Mouse (Mus musculus) embryonic facial prominence, embryonic 14.5 days (tissue): Measurements from ENCODE around the gene Cyp17a1. TPM values are rescaled to one million over a fixed set of nuclear protein-coding genes. Genes with fewer than 3 reads are reported as not detected.

Source experiments
- ATAC-seq: fragments of 200-750 bp; cut with Nextera tagmentation; 2 replicates; pipeline ENCODE4 v1.8.0; 2017; ENCODE audit warnings: low read depth, moderate number of reproducible peaks, moderate TSS enrichment
- DNase-seq: peaks from one replicate; pipeline ENCODE4 v3.0.0-alpha.2; 2015; ENCODE audit warnings: low spot score
- H3K27ac ChIP-seq: fragments of 300-500 bp; sonication (generic); replicated peaks from 2 replicates; pipeline ENCODE4 v1.5.1; 2014; ENCODE audit warnings: low read depth, mild to moderate bottlenecking, low read length, moderate library complexity
- H3K27me3 ChIP-seq: fragments of 300-500 bp; sonication (generic); replicated peaks from 2 replicates; pipeline ENCODE4 v1.6.1; 2014; ENCODE audit warnings: low read length; ENCODE audit not compliant: control insufficient read depth, insufficient read depth
- H3K36me3 ChIP-seq: fragments of 300-500 bp; sonication (generic); 2 replicates; pipeline ENCODE4 v1.6.1; 2014; ENCODE audit warnings: low read length, mixed read lengths; ENCODE audit not compliant: control insufficient read depth, insufficient read depth
- H3K4me1 ChIP-seq: fragments of 300-500 bp; sonication (generic); 2 replicates; pipeline ENCODE4 v1.6.1; 2014; ENCODE audit warnings: antibody characterized with exemption, low read length; ENCODE audit not compliant: control insufficient read depth, insufficient read depth
- H3K4me2 ChIP-seq: fragments of 300-500 bp; sonication (generic); 2 replicates; pipeline ENCODE4 v1.6.1; 2014; ENCODE audit warnings: low read depth, mild to moderate bottlenecking, low read length, moderate library complexity, mixed read lengths
- H3K4me3 ChIP-seq: fragments of 300-500 bp; sonication (generic); 2 replicates; pipeline ENCODE4 v1.5.1; 2014; ENCODE audit warnings: low read depth, mild to moderate bottlenecking, low read length
- H3K9ac ChIP-seq: fragments of 300-500 bp; sonication (generic); 2 replicates; pipeline ENCODE4 v1.6.1; 2014; ENCODE audit warnings: low read depth, mild to moderate bottlenecking, low read length, moderate library complexity, mixed read lengths
- H3K9me3 ChIP-seq: fragments of 300-500 bp; sonication (generic); 2 replicates; pipeline ENCODE4 v1.6.1; 2016; ENCODE audit warnings: low read length; ENCODE audit not compliant: control insufficient read depth
- WGBS: fragments of 180-500 bp; shearing (Covaris S2); extraction: QIAGEN DNeasy Blood & Tissue Kit; methylation state at CpG from one replicate; pipeline ENCODE4 v1.1.7; 2014; 5-methylcytosine and 5-hydroxymethylcytosine counted together
- polyA plus RNA-seq: library from polyadenylated mRNA; unstranded; fragments of >200 nt; fragmentation: Nextera tagmentation; extraction: Ambion mirVana; gene quantifications from 2 replicates; pipeline ENCODE4 v1.2.1, GENCODE M21; 2014

Gene Cyp17a1
- polyA plus RNA-seq, 1 experiment from 2014 or later, result 0.33 TPM

DNA sequence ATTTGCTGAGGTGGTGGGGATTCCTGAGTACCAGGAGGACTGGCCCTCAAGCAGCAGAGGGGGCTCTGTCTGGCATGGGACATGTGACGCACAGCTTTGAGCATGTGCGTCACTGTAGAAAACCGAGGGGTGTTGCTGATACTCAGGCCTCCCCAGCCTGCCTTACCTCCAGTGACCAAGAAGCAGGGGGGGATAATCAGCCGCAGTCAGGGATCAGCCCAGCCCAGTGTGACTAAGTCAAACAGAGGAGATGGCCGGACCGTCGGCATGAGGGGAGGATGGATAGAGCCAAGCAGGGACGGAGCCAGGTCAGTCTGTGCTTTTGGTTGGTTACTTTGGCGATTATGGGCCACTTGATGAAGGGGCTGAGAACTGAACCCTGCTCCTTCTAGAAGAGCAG is 41.3 kb downstream of the Cyp17a1 start:
- no peaks in the 10 kb centered on the region for H3K27me3 ChIP-seq
- H3K9ac ChIP-seq, result no peak overlapping the region
- no peaks in the 10 kb centered on the region for H3K9me3 ChIP-seq
- no peak for ATAC-seq
- no peak overlapping the region for H3K4me2 ChIP-seq
- H3K4me3 ChIP-seq, result no peak overlapping the region
- H3K27ac ChIP-seq, result no peak overlapping the region
- H3K36me3 ChIP-seq, result no peaks in the 10 kb centered on the region; the same call in 1 of the 2 replicates
- DNase-seq, result no peak
- 89% methylated on average over 9 of the region's 9 CpGs for WGBS
- H3K4me1 ChIP-seq, result peaks cover 7% of the 10 kb centered on the region; the same call in 1 of the 2 replicates

DNA sequence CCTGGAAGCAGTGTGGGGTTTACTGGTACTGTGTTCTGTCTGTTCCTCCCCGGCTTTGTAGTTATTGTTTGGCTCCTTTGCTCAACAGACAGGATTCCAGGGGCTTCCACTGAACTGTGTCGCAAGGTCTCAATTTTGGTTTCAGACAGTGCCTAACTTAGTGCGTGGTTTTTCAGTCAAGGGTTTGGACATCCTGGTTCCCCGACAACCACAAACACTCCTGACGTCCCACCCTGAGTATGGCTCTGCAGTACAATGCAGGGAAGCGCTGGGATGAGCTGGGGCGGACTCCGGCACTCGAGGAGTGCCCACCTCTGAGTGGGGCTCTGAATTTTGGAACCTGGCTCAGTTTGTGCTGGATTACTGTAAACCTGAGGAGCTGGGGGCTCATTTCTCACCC is 43.2 kb downstream of the Cyp17a1 start:
- ATAC-seq (0 out of 2 replicates have a peak, but pooled peaks have one; percentile 27), DNase-seq (no peak)
- Histone ChIP-seq H3K27me3 (no peaks in the 10 kb centered on the region), H3K4me2 (no peak overlapping the region), H3K9me3 (no peaks in the 10 kb centered on the region), H3K9ac (no peak overlapping the region), H3K4me1 (peaks cover 8% of the 10 kb centered on the region; the same call in 1 of the 2 replicates), H3K4me3 (no peak overlapping the region), H3K27ac (0 out of 2 replicates have a peak overlapping the region, but pooled peaks have one; percentile 2), H3K36me3 (peaks cover 7% of the 10 kb centered on the region)
- WGBS, result 69% methylated on average over 9 of the region's 9 CpGs

DNA sequence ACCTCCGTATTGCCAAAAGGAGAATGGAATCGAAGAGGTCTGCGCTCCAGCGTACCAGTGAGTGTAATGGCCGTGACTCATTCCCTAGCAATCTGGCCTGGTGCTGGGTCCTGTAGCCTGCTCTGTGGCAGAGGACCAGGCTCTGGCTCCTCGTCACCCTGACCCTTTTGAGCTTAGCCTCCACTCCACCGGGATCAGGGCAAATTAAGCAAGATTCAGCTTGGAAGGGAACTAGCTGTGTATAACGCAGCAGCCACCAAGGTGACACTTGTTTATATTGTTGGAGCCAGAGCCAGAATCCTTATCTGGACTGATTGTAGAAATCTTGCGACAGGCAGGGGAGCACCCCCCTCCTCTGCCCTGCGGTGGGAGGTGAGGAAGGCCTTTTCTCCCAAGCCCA is 44.6 kb downstream of the Cyp17a1 start:
- no peak for ATAC-seq
- 88% methylated on average over 10 of the region's 10 CpGs for WGBS
- Histone ChIP-seq H3K27ac (no peak overlapping the region), H3K9ac (no peak overlapping the region), H3K4me2 (no peak overlapping the region), H3K27me3 (no peaks in the 10 kb centered on the region), H3K4me3 (no peak overlapping the region), H3K4me1 (peaks cover 21% of the 10 kb centered on the region), H3K9me3 (no peaks in the 10 kb centered on the region), H3K36me3 (peaks cover 10% of the 10 kb centered on the region)
- DNase-seq, result no peak

DNA sequence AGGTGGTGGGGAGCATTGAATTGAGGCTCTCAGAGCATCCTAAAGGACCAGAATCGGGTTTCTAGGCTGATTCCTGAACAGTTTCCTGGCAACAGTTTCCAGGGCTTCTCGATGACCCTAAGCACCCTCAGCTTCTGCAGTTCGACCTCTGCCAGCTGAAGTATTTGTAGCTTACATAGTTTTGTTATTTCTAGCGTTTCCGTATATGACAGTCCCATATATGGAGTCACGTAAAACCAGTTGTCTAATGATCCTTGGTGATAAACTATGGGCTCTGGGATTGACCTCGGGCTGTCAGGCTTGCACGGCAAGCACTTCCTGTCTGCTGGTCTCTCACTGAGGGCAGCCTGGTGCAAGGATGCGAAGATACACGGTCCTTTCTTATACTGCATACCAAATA is 47.5 kb downstream of the Cyp17a1 start:
- H3K27me3 ChIP-seq, result no peaks in the 10 kb centered on the region
- 56% methylated on average over 10 of the region's 10 CpGs for whole genome bisulfite sequencing
- DNase-seq, result no peak

DNA sequence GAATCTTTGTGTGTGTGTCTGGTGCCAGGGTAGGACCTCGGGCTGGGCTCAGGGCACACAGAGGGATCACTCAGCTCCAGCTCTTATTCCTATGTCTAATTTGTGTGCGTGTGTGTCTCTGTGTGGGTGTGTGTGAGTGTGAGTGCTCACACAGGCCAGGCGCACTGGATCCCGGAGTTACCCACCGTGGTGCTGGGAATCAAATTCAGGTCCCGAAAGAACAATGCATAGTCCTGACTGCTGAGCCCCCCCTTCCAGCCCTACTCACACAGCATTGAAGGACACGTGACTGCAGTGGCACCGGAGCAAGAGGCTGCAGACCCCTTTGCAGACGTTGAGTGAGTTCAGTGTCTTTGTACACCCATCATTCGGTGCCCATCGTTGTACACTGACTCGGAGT is 48.0 kb downstream of the Cyp17a1 start:
- Histone ChIP-seq H3K27ac (no peak overlapping the region), H3K27me3 (no peaks in the 10 kb centered on the region), H3K9ac (no peak overlapping the region), H3K4me1 (peaks cover 55% of the 10 kb centered on the region), H3K36me3 (peaks cover 10% of the 10 kb centered on the region), H3K9me3 (no peaks in the 10 kb centered on the region), H3K4me3 (no peak overlapping the region), H3K4me2 (peak overlapping the region; percentile 58; the same call in 1 of the 2 replicates)
- DNase-seq, result no peak
- WGBS, result 94% methylated on average over 12 of the region's 12 CpGs
- ATAC-seq, result no peak

More for the DNA sequence above, 47.5 kb downstream of the Cyp17a1 start:
- Histone ChIP-seq H3K4me3 (no peak overlapping the region), H3K4me2 (no peak overlapping the region), H3K36me3 (peaks cover 10% of the 10 kb centered on the region), H3K9me3 (no peaks in the 10 kb centered on the region), H3K9ac (no peak overlapping the region), H3K27ac (no peak overlapping the region), H3K4me1 (peaks cover 50% of the 10 kb centered on the region)
- ATAC-seq, result no peak

DNA sequence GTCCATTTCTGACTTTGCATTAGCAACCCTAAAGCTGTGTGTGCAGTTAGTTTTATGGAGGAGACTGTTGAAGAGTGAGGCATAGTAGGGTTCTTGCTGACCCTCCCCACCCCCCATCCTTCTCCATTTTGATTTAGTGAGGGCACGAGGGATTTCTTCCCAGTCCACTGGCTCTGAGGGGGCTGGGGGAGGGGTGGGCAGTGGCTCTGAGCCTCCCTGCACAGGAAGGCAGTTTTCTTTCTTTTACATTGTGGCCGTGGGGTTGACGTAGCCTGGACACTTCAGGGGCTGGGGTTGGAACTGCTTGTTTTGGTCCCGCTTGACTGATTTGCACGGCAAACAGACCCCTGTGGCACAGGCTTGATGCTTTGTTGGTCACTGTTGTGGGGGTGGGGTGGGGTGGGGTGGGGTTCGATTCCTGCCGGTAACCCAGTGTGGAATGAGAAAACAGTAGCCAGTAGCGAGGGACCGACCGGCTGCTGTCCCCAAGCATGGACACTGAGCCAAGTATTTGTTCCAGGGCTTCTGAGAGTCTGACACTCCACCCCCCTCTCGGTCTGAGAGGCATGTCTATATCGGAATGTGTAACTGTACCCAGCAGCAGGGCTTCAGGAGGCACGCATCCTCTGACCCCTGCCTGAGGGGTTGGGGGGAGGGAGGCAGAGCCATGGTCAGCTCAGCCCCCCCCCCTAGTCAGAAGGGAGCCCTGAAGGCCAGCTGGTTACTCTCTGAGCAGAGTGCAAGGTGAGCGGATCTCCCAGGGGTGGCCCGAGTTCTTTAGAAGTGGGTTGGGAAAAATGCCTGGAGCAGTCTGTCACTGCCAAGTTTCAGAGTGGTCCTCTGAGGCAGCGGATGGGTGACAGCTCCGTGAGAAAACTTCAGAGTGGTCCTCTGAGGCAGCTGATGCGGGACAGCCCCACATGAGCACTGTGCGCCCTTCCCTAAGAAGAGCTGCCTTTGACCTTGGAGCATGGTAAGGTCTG is 48.9 kb downstream of the Cyp17a1 start:
- peak overlapping the region; percentile 32 for H3K4me3 ChIP-seq
- ATAC-seq (peak; percentile 45; the same call in 1 of the 2 replicates), DNase-seq (peak; percentile 76)
- H3K9ac ChIP-seq, result peak overlapping the region; percentile 47
- WGBS, result 22% methylated on average over 19 of the region's 19 CpGs
- peaks cover 64% of the 10 kb centered on the region for H3K4me1 ChIP-seq
- H3K27ac ChIP-seq, result peak overlapping the region; percentile 89
- H3K9me3 ChIP-seq, result no peaks in the 10 kb centered on the region
- H3K4me2 ChIP-seq, result peak overlapping the region; percentile 58
- H3K36me3 ChIP-seq, result peaks cover 10% of the 10 kb centered on the region
- H3K27me3 ChIP-seq, result no peaks in the 10 kb centered on the region

DNA sequence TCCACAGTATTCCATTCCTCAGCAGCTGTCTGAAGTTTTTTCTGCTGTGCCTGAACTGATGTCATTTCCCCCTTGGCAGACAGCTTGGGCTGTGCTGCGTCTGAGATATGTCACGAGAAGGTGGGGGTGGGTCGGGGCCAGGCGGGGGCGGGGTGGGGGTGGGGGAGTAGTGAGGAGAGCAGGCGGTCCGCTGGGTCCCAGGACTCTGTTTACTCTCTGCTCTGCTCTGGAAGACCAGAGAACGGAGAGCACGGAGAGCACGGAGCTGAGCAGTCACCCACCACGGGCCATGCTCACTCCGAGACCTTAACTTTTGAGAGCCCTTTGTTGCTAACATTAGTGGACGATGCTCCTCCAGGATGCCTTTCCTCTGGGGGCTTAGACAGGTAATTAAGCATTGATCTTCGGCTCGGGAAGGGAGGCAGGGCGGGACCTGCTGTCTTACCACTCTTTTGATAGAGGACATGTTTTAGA is 49.7 kb downstream of the Cyp17a1 start:
- peak overlapping the region; percentile 47 for H3K9ac ChIP-seq

DNA sequence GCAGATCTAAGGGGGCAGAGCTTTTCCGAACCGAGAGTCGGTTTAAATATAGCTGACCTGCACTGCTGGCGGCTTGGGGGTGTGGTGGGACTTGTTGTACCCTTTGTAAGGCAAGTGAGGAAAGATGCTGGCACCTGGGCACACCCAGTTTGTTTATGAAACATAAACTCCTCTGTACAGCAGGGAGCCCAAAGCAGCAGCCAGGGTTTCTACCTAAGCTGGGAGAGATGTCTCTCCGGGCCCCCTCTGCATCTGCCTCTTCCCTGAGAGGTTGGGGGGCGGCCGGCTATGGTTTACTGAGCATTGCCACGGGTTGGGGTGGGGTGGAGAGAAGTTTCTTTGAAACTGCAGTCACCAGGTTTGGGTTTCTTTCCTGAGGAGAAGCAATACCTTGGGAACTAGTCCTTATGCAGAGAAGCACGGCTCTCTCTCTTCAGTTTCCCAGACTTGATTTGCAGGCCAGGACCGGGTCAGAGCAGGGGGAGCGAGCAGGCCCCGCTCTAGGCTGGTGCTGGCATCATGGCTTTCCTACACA is 50.2 kb downstream of the Cyp17a1 start:
- Histone ChIP-seq H3K27ac (peak overlapping the region; percentile 89), H3K4me3 (peak overlapping the region; percentile 32), H3K27me3 (no peaks in the 10 kb centered on the region), H3K4me1 (peaks cover 70% of the 10 kb centered on the region), H3K4me2 (peak overlapping the region; percentile 58), H3K9ac (peak overlapping the region; percentile 47), H3K9me3 (no peaks in the 10 kb centered on the region), H3K36me3 (peaks cover 14% of the 10 kb centered on the region)
- 26% methylated on average over 9 of the region's 12 CpGs for WGBS
- ATAC-seq (no peak), DNase-seq (no peak)

More for the DNA sequence above, 49.7 kb downstream of the Cyp17a1 start:
- H3K27ac ChIP-seq, result peak overlapping the region; percentile 89
- H3K36me3 ChIP-seq, result peaks cover 10% of the 10 kb centered on the region
- no peaks in the 10 kb centered on the region for H3K27me3 ChIP-seq
- ATAC-seq (peak; percentile 85), DNase-seq (peak; percentile 89)
- H3K4me1 ChIP-seq, result peaks cover 70% of the 10 kb centered on the region
- H3K9me3 ChIP-seq, result no peaks in the 10 kb centered on the region
- peak overlapping the region; percentile 32 for H3K4me3 ChIP-seq
- H3K4me2 ChIP-seq, result peak overlapping the region; percentile 58
- WGBS, result 3% methylated on average over 16 of the region's 16 CpGs
